Mouse (Mus musculus) CH12.LX (cell line): ENCODE measurements around the gene Myo1g. TPM values are rescaled to one million over a fixed set of nuclear protein-coding genes. Genes with fewer than 3 reads are reported as not detected.

ENCODE experiments used
- DNase-seq: peaks from one replicate; pipeline ENCODE4 v3.0.0-alpha.2; 2013; ENCODE audit errors: extremely low read depth
- H3K27ac ChIP-seq: 2 replicates; pipeline ENCODE4 v1.5.1; 2012; ENCODE audit warnings: low read depth, mild to moderate bottlenecking, control low read depth, moderate library complexity; ENCODE audit not compliant: insufficient read depth
- H3K27me3 ChIP-seq: replicated peaks from 2 replicates; pipeline ENCODE3; 2012; ENCODE audit warnings: inconsistent platforms
- H3K36me3 ChIP-seq, 2 experiments: replicated peaks in 1 of 2; 2 replicates each; pipeline versions ENCODE3 to v1.6.1; 2012; ENCODE audit warnings: inconsistent platforms in 1 of 2, low read length in 1 of 2, mild to moderate bottlenecking in 1 of 2, mixed read lengths in 1 of 2, moderate library complexity in 1 of 2; ENCODE audit not compliant: control insufficient read depth in 1 of 2, insufficient read depth in 1 of 2
- H3K4me1 ChIP-seq, 2 experiments: 2 replicates each; pipeline ENCODE4 v1.6.1; 2012; ENCODE audit warnings: inconsistent platforms in 1 of 2, moderate library complexity in 1 of 2; ENCODE audit not compliant: insufficient read depth in 2 of 2, control insufficient read depth in 1 of 2
- H3K4me2 ChIP-seq: 2 replicates; pipeline ENCODE4 v1.6.1; 2012; ENCODE audit warnings: low read depth, mild to moderate bottlenecking, control low read depth; ENCODE audit not compliant: poor library complexity, insufficient read depth, severe bottlenecking
- H3K4me3 ChIP-seq, 3 experiments: fragments of 150-350 bp in 1 of 3; sonication (generic) in 1 of 3; replicated peaks in 1 of 3; 2 replicates each; pipeline versions ENCODE3 to v1.5.1; 2011 to 2012; ENCODE audit warnings: low read depth in 2 of 3, low read length in 2 of 3, mild to moderate bottlenecking in 2 of 3, moderate library complexity in 2 of 3, control low read depth in 1 of 3, improper control_type of control experiment in 1 of 3, inconsistent platforms in 1 of 3, mixed read lengths in 1 of 3; ENCODE audit not compliant: poor library complexity in 1 of 3
- H3K79me2 ChIP-seq: replicated peaks from 2 replicates; pipeline ENCODE4 v1.6.1; 2012; ENCODE audit warnings: mild to moderate bottlenecking, moderate library complexity; ENCODE audit not compliant: control insufficient read depth, poor library complexity, insufficient read depth, severe bottlenecking; ENCODE audit errors: extremely low read depth
- H3K9ac ChIP-seq: 2 replicates; pipeline ENCODE4 v1.6.1; 2012; ENCODE audit warnings: low read depth, mild to moderate bottlenecking, control low read depth, moderate library complexity; ENCODE audit not compliant: insufficient read depth
- H3K9me3 ChIP-seq: replicated peaks from 2 replicates; pipeline ENCODE3; 2012; ENCODE audit warnings: low read length, inconsistent platforms, mixed read lengths
- IRF4 ChIP-seq: IDR thresholded peaks from 2 replicates; pipeline ENCODE4 v1.6.1; 2014; ENCODE audit warnings: low read depth, mild to moderate bottlenecking, inconsistent platforms, low read length, improper control_type of control experiment
- JUN ChIP-seq: IDR thresholded peaks from 2 replicates; pipeline ENCODE4 v1.6.1; 2011; ENCODE audit warnings: low read depth, mild to moderate bottlenecking, low read length, improper control_type of control experiment, moderate library complexity; ENCODE audit not compliant: insufficient read depth
- JUND ChIP-seq: conservative IDR thresholded peaks from 2 replicates; pipeline ENCODE4 v1.6.1; 2011; ENCODE audit warnings: low read depth, low read length, improper control_type of control experiment
- MAX ChIP-seq: IDR thresholded peaks from 2 replicates; pipeline ENCODE4 v1.6.1; 2011; ENCODE audit warnings: low read length, improper control_type of control experiment
- MEF2A ChIP-seq: IDR thresholded peaks from 2 replicates; pipeline ENCODE4 v1.6.1; 2014; ENCODE audit warnings: low read depth, mild to moderate bottlenecking, inconsistent platforms, low read length, improper control_type of control experiment, borderline replicate concordance
- MXI1 ChIP-seq: IDR thresholded peaks from 2 replicates; pipeline ENCODE4 v1.6.1; 2011; ENCODE audit warnings: mild to moderate bottlenecking, low read depth, low read length, improper control_type of control experiment
- NELFE ChIP-seq: IDR thresholded peaks from 2 replicates; pipeline ENCODE4 v1.6.1; 2011; ENCODE audit warnings: low read depth, low read length, improper control_type of control experiment
- NRF1 ChIP-seq: IDR thresholded peaks from 2 replicates; pipeline ENCODE4 v1.6.1; 2014; ENCODE audit warnings: low read depth, mild to moderate bottlenecking, inconsistent platforms, low read length, improper control_type of control experiment, moderate library complexity
- POLR2AphosphoS2 ChIP-seq: IDR thresholded peaks from 2 replicates; pipeline ENCODE4 v1.6.1; 2011; ENCODE audit warnings: low read depth, low read length, improper control_type of control experiment
- RCOR1 ChIP-seq: conservative IDR thresholded peaks from 2 replicates; pipeline ENCODE4 v1.6.1; 2012; ENCODE audit warnings: low read depth, mild to moderate bottlenecking, inconsistent platforms, low read length, improper control_type of control experiment
- TBP ChIP-seq: conservative IDR thresholded peaks from 2 replicates; pipeline ENCODE4 v1.6.1; 2011; ENCODE audit warnings: low read depth, low read length, improper control_type of control experiment
- UBTF ChIP-seq: IDR thresholded peaks from 2 replicates; pipeline ENCODE4 v1.6.1; 2012; ENCODE audit warnings: low read depth, mild to moderate bottlenecking, inconsistent platforms, low read length, improper control_type of control experiment, moderate library complexity
- USF1 ChIP-seq: IDR thresholded peaks from 2 replicates; pipeline ENCODE4 v1.6.1; 2014; ENCODE audit warnings: low read depth, mild to moderate bottlenecking, inconsistent platforms, low read length, improper control_type of control experiment
- dilution Hi-C: fragments of 300-500 bp; cut with MboI; formaldehyde crosslinking; loops from 2 replicates; pipeline ENCODE4 v1.14.3; 2020; ENCODE audit warnings: low sequenced_read_pairs; ENCODE audit not compliant: extremely low pct_unique_long_range_greater_than_20kb, extremely low pct_ligation_motif_present
- in situ Hi-C: fragments of 300-500 bp; cut with MboI; formaldehyde crosslinking; loops from 3 replicates; pipeline ENCODE4 v1.14.3; 2019; ENCODE audit warnings: low sequenced_read_pairs, low pct_ligation_motif_present, low pct_unique_long_range_greater_than_20kb, mixed read lengths
- polyA plus RNA-seq: library from polyadenylated mRNA; unstranded; fragments of >175 nt; gene quantifications from 2 replicates; pipeline ENCODE4 v1.2.1, GENCODE M21; 2012; ENCODE audit warnings: low read depth; ENCODE audit not compliant: insufficient read length
- total RNA-seq, 2 experiments: library from RNA; depleted of rRNA; stranded (reverse); fragments of 300-350 nt in 1 of 2; fragments of >200 nt in 1 of 2; gene quantifications; 2 replicates each; pipeline ENCODE4 v1.2.3; 2012 to 2014

The Myo1g gene
- total and polyA plus RNA-seq, 3 experiments = 268 to 335 (median 284) TPM

DNA sequence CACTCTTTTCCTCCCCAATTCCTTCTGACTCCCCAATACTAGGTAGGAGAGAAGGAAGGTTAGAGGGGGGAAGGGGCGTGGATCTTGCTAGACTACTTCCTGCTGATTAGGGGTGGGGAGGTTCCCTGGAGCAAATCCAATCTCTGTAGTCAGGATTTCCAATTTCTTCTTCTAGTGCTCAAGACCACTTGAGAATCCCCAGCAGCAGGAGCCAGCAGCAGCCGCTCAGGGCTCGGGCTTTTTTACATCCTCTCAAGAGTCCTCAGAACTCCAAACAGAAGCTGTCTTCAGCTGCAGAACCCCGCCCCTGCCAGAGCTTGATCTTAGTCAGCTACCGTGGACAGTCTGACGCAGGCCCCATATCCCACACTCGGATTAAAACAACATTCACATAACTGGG, 33.3 kb downstream of the Myo1g start:
- no peak for DNase-seq
- H3K27ac ChIP-seq = no peak overlapping the region
- H3K4me3 ChIP-seq = no peak overlapping the region
- no peaks in the 10 kb centered on the region for H3K9me3 ChIP-seq
- H3K36me3 ChIP-seq = no peaks in the 10 kb centered on the region
- no peaks in the 10 kb centered on the region for H3K27me3 ChIP-seq
- no peaks in the 10 kb centered on the region for H3K79me2 ChIP-seq
- H3K4me2 ChIP-seq = no peak overlapping the region
- H3K9ac ChIP-seq = no peak overlapping the region
- H3K4me1 ChIP-seq = peaks cover 0 to 18% of the 10 kb centered on the region in 2 experiments; a peak in 2 of 4 replicates
- in situ Hi-C loops = no loop called here
- TF ChIP-seq NELFE (0 out of 2 replicates have a peak, but pooled peaks have one; percentile 13), IRF4 (no peak)
- TF ChIP-seq, all 38 proteins: peak for 1
- dilution Hi-C loops = no loop called here

GRCm38 (mm10) chr11:6486916-6487315, 33.8 kb downstream of the Myo1g start:
- Histone ChIP-seq H3K4me2 (no peak overlapping the region), H3K4me3 (no peak overlapping the region)
- DNase-seq = no peak
- TF ChIP-seq MXI1 (no peak), NRF1 (no peak), MAX (no peak), UBTF (no peak), TBP (no peak), NELFE (no peak), MEF2A (no peak), USF1 (no peak), POLR2AphosphoS2 (no peak), RCOR1 (no peak), IRF4 (no peak), JUN (no peak), JUND (no peak)
- TF ChIP-seq, all 38 proteins: peak for 0
- Histone ChIP-seq H3K36me3 (no peaks in the 10 kb centered on the region), H3K27ac (no peak overlapping the region), H3K79me2 (no peaks in the 10 kb centered on the region), H3K27me3 (no peaks in the 10 kb centered on the region), H3K4me1 (peaks cover 0 to 22% of the 10 kb centered on the region in 2 experiments; a peak in 2 of 4 replicates), H3K9ac (no peak overlapping the region), H3K9me3 (no peaks in the 10 kb centered on the region)
- in situ Hi-C loops (no loop called here), dilution Hi-C loops (no loop called here)
